ENCODE assay signal across 29 mouse cellular contexts in genomic region chr10:87892256-87892655, GRCm38 (mm10). TPM values are rescaled to one million over a fixed set of nuclear protein-coding genes. Genes with fewer than 3 reads are reported as not detected.
"Had no signal": no experiment of that assay in that cellular context is flagged by ENCODE, and none has a peak within 500 bp of the region (broad histone marks: within the 10 kb centered on the region; RNA-seq: fewer than 3 reads in every experiment).

No protein-coding gene starts in this region.

- H3K9me3 ChIP-seq: embryonic facial prominence, embryonic 10.5 days; embryonic facial prominence, embryonic 12.5 days; embryonic facial prominence, embryonic 15.5 days; forebrain, embryonic 10.5 days; forebrain, embryonic 12.5 days; forebrain, embryonic 13.5 days; forebrain, embryonic 15.5 days had no signal

- DNase-seq: cerebellum, adult 2 months; cerebellum, adult 8-10 months; cerebellum, adult 9-10 months; cerebellum, adult 9-11 months; cerebellum, postnatal 10 days; cerebellum, postnatal 14 days; cerebellum, postnatal 25 days; cerebellum, postnatal 36 days; embryo, embryonic 11 days; forebrain, postnatal 0 days; gastrocnemius, adult 2 months; gastrocnemius, postnatal 10 days; gastrocnemius, postnatal 14 days; gastrocnemius, postnatal 25 days; gastrocnemius, postnatal 36 days; heart, adult 18-20 months; heart, adult 2 months had no signal

- H3K27ac ChIP-seq: embryonic facial prominence, embryonic 10.5 days; embryonic facial prominence, embryonic 12.5 days; embryonic facial prominence, embryonic 13.5 days; embryonic facial prominence, embryonic 15.5 days; forebrain, embryonic 10.5 days; forebrain, embryonic 12.5 days; forebrain, embryonic 13.5 days; forebrain, embryonic 15.5 days; gastrocnemius, adult 2 months; heart, adult 2 months had no signal

- H3K27me3 ChIP-seq: embryonic facial prominence, embryonic 12.5 days; embryonic facial prominence, embryonic 13.5 days; embryonic facial prominence, embryonic 15.5 days; forebrain, embryonic 12.5 days; forebrain, embryonic 13.5 days; forebrain, embryonic 15.5 days had no signal

- H3K9ac ChIP-seq: embryonic facial prominence, embryonic 12.5 days; embryonic facial prominence, embryonic 13.5 days; embryonic facial prominence, embryonic 15.5 days; forebrain, embryonic 12.5 days; forebrain, embryonic 13.5 days; forebrain, embryonic 15.5 days; forebrain, postnatal 0 days had no signal

- H3K4me2 ChIP-seq: embryonic facial prominence, embryonic 12.5 days; embryonic facial prominence, embryonic 13.5 days; embryonic facial prominence, embryonic 15.5 days; forebrain, embryonic 12.5 days; forebrain, embryonic 13.5 days; forebrain, embryonic 15.5 days had no signal

- ATAC-seq: forebrain, embryonic 13.5 days; forebrain, embryonic 14.5 days; forebrain, embryonic 15.5 days; forebrain, embryonic 16.5 days; forebrain, postnatal 0 days had no signal

- H3K4me3 ChIP-seq: embryonic facial prominence, embryonic 10.5 days; embryonic facial prominence, embryonic 12.5 days; embryonic facial prominence, embryonic 13.5 days; embryonic facial prominence, embryonic 15.5 days; erythroblast, embryonic 14.5 days; forebrain, embryonic 10.5 days; forebrain, embryonic 12.5 days; forebrain, embryonic 13.5 days; forebrain, embryonic 15.5 days; gastrocnemius, adult 2 months; heart, adult 2 months had no signal

- H3K4me1 ChIP-seq: embryonic facial prominence, embryonic 13.5 days; embryonic facial prominence, embryonic 15.5 days; forebrain, embryonic 10.5 days; forebrain, embryonic 12.5 days; forebrain, embryonic 13.5 days; forebrain, embryonic 15.5 days had no signal

- H3K36me3 ChIP-seq: embryonic facial prominence, embryonic 13.5 days; embryonic facial prominence, embryonic 15.5 days; forebrain, embryonic 10.5 days; forebrain, embryonic 12.5 days; forebrain, embryonic 15.5 days had no signal

RNA-seq across cellular contexts. Expression of gene Igf1, which starts 34.2 kb away (rescaled TPM):
- total RNA-seq: granulocyte monocyte progenitor cell, adult 5-6 weeks had no signal
